Mouse (Mus musculus): ENCODE data around the gene Olfr430.
A peak's percentile ranks its signal among the peaks of the same experiment; 100 is the strongest.
"Not testable (repeated sequence)": the region's sequence is repeated elsewhere in the genome, so short reads cannot be mapped to it uniquely, and the experiment has no call there.

Olfr430 gene

GRCm38 (mm10) chr1:174066305-174066704 lies at the start of gene Olfr430:
TSS of gene Olfr430 (plus strand) at chr1:174066605.
- no peak for DNase-seq

GRCm38 (mm10) chr1:174031698-174032097 lies 34.7 kb upstream of the Olfr430 start, which contains the start of gene Ifi205:
TSS of gene Ifi205 (minus strand) at chr1:174031810.
- DNase-seq, result no peak

DNA sequence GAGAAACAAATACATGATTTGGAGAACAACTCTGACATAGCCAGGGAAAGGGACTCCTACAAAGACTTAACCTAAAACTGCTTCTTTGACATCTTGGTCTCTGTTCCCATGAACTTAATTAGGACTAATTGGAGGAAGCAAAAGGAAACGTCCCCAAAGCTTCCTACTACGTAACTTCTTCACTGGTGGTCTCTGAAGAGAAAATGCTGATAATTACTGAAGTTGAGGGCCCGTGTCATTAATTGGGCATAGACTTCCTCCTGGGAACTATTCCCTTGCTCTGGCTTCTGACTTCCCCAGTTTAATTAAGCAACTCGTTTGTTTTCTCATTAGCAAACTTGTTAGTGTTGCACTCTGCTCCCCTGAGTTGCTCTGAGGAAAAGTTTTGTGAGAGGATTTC lies 30.6 kb upstream of the Olfr430 start:
- DNase-seq, result no peak

- no peak for DNase-seq
Measured at GRCm38 (mm10) chr1:174038480-174038879, 27.9 kb upstream of the Olfr430 start.

DNA sequence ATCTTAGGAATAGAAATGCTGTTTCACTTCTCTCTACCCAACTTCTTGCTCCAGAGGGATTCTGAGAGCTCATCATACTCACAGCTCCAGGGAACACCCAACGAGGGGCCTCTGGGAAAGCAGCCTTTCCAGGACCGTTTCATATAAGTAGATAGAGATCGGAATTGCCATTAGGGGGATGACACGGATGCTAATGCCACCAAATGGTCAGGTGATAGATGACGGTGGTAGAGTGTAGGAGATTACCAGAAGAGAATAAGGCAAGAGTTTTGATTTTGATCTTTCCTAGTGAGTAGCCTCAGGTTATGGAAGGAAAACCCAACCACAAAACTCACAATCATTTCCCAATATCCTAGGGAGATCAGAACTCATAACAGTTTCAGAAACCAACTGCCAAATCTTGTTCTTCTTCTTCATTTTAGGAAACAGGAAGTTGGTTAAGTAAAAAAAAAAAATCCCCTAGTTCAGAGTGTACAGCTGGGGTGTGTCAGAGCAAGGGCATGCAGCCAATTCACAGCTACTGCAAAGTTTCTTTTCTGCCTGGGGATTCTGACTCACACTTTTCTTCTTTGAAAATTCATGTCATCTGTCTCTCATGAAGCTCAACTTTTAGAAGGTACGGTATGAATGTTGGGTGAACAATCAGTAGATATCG lies 25.8 kb upstream of the Olfr430 start, which contains the start of gene Olfr433:
Gene Olfr433 (plus strand): TSS at position 183 of the 655 bp plus-strand sequence.
- peak; percentile 32 for DNase-seq

- DNase-seq, result not testable (repeated sequence)
Measured at GRCm38 (mm10) chr1:174042091-174042884, 24.1 kb upstream of the Olfr430 start.

GRCm38 (mm10) chr1:174044431-174044830 lies 22.0 kb upstream of the Olfr430 start:
- DNase-seq, result no peak

DNA sequence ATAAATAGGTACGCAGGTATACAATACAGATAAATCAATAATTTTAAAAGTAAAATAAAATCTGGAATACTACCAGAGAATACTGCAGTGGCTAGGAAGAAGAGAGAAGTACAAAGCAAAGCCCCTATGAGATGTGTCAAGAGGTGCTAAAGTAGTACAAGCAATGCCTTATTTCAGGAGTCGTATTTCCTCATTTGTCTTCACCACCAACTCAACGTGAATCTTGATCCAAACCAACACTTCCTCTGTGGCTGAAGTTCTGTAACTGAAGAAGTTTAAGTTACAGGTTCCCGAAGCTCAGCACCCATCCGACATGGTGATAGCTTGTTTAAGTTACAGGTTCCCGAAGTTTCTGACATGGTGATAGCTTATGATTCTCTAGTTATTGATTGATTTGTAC lies 18.2 kb upstream of the Olfr430 start:
- not testable (repeated sequence) for DNase-seq

DNA sequence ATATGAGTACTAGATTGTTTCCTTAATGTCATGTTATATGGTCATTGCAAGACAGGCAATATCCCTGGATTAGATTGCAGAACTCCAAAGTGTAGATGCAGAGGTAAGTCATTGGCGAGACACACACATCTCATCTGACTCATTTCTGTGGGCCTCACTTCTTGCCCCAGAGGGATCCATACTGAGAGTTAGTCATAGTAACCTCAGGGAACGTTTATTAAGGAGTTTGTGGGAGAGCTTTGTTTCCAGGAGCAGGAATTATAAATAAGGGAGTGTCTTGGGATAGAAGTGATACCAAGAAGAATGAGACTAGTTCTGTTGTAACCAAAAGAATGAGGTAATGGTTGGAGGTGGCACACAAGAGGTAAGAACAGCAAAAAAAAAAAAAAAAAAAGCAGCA lies 17.5 kb upstream of the Olfr430 start, which contains the start of gene Olfr432:
Gene Olfr432 (plus strand): TSS at position 313 of the 400 bp plus-strand sequence.
- no peak for DNase-seq

DNA sequence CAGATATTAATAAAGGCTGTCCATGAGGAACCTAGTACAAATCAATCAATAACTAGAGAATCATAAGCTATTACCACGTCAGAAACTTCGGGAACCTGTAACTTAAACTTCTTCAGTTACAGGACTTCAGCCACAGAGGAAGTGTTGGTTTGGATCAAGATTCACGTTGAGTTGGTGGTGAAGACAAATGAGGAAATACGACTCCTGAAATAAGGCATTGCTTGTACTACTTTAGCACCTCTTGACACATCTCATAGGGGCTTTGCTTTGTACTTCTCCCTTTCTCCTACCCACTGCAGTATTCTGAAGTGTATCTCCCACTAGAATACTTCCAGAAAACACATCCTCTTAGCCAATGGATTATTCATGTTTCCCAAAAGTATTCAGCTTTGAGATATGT lies 17.0 kb upstream of the Olfr430 start:
- DNase-seq, result not testable (repeated sequence)

GRCm38 (mm10) chr1:174050532-174050931 lies 15.9 kb upstream of the Olfr430 start:
- DNase-seq, result no peak

GRCm38 (mm10) chr1:174051515-174051914 lies 14.9 kb upstream of the Olfr430 start:
- no peak for DNase-seq

DNA sequence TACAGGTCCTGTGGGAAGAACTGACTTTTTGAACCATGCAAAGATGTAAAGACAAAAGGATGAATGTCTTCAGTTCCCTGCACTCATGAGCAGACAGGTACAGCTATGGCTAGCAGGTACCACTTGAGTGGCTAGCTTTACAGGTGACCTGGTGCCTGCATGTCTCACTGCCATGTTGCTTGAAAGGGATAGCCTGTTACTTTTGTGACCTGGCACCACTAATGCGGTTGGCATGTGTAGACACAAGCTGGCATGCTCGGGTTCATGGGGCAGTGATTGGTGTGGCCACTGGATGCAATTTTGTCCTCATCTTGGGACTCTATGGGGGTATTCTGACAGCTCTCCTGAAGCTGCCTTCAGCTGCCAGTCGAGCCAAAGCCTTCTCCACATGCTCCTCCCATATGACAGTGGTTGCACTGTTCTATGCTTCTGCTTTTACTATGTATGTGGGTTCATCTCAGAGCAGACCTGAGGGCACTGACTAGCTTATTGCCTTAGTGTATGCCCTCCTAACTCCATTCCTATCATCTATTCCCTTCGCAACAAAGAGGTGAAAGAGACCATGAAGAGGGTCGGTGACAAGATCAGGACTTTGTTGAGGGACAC lies 14.4 kb upstream of the Olfr430 start:
- DNase-seq, result no peak

- no peak for DNase-seq
Measured at GRCm38 (mm10) chr1:174052981-174053380, 13.4 kb upstream of the Olfr430 start.

DNA sequence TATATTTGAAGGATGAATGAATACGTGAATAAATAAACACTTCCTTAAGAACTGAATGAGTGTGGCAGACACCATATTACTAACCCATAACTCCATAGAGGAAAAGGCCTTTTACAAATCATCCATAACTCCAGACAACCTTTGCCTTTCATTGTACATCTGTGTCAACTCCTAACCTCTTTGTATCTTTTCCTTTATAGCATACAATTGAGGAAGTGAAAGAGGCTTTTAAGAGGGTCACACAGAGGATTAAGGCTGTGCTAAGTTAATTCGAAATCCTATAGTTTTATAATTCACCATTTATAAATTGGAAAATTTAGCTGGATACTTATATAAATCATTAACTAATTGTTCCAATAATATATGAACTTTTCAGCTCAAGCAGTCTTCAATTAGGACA lies 11.2 kb upstream of the Olfr430 start:
- no peak for DNase-seq

- DNase-seq, result no peak
Measured at GRCm38 (mm10) chr1:174084031-174084430, 17.6 kb downstream of the Olfr430 start, which contains the start of gene Olfr429. TSS of gene Olfr429 (plus strand) at chr1:174084331.

- no peak for DNase-seq
Measured at GRCm38 (mm10) chr1:174096591-174096990, 30.2 kb downstream of the Olfr430 start, which contains the start of gene Olfr427. TSS of gene Olfr427 (plus strand) at chr1:174096891.

DNA sequence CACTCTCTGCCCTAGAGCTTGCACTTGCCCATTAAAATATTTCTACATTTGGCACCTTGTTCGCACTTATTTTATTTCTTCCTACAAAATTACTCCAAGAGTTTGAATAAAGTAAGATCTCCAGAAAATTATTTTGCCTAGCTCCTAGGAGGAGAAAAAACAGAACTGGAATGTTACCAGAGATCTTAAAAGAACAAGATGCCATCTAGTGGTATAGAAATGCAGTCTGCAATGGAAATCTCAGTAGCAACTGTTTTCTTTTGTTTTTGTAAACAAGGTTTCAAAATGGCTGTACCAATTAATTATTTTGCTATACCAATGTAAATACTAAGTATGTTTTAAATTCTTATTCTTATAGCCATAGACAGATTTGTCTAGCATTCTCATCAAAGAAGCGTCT lies 37.3 kb downstream of the Olfr430 start:
- DNase-seq, result no peak

- no peak for DNase-seq
Measured at GRCm38 (mm10) chr1:174121062-174121461, 54.7 kb downstream of the Olfr430 start, which contains the start of gene Olfr231. TSS of gene Olfr231 (minus strand) at chr1:174121162.

All from layer of hippocampus, adult 9-11 months (tissue).